Mouse (Mus musculus) adrenal gland, postnatal 10 days (tissue): ENCODE data around the gene Pa2g4. TPM values are rescaled to one million over a fixed set of nuclear protein-coding genes. Genes with fewer than 3 reads are reported as not detected.
A peak's percentile ranks its signal among the peaks of the same experiment; 100 is the strongest.

Source experiments
- DNase-seq: peaks from one replicate; pipeline ENCODE4 v3.0.0; 2021; ENCODE audit warnings: mixed read lengths
- total RNA-seq, 2 experiments: library from RNA; stranded (reverse); gene quantifications; 2 replicates each; pipeline ENCODE4 v1.2.3; 2021

The Pa2g4 gene
- total RNA-seq, 2 experiments from 2014 or later = 85.1 to 90.9 TPM

DNA sequence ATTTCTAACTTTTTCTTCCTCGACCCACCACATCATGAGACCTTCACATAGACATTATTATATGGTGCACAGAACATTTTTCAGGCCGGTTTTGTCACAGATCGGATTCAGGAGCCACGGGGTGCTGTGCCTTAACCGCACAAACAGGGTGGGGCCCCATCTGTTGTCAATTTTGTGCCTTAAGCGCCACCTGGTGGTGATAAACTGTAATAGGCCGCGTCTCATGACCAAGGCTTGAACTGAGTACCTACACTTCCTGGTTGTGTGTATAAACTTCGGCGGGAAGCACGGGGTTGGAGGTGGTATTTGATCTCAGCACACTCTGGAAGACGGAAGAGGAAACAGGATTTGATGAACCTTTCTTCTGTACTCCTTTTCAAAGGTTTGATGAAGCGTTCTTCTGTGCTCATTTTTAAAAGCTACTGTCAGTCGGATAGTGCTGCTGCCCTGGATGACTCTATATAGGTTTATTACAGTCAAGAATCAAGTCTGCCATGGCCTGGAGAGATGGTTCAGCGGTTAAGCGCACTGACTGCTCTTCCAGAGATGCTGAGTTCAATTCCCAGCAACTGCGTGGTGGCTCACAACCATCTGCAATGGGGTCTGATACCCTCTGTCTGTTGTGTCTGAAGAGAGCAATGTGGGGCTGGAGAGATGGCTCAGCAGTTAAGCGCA, 29.4 kb downstream of the Pa2g4 start:
- DNase-seq = peak; percentile 87

DNA sequence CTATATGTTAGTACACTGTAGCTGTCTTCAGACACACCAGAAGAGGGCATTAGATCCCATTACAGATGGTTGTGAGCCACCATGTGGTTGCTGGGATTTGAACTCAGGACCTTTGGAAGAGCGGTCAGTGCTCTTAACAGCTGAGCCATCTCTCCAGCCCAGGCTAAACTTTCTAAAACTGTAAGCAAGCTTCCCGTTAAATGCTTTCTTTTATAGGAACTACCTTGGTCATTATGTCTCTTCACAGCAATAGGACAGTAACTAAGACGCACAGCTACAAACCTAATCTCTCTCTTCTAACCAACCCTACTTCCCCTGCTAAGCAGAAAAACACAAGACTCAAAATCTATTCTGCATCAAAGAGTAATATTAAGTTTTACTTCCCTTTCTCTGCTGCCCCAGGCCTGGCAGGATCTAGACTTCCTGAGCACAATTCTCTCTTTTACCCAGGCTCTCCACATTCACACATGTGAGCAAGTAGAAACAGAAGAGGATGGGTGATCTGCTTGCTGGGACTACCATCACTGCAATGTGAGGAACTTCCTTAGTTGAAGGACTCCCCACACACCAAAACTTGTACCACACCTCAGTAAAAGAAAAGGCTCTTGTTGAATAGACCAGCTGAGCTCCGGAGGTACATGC, 30.0 kb downstream of the Pa2g4 start:
- no peak for DNase-seq

DNA sequence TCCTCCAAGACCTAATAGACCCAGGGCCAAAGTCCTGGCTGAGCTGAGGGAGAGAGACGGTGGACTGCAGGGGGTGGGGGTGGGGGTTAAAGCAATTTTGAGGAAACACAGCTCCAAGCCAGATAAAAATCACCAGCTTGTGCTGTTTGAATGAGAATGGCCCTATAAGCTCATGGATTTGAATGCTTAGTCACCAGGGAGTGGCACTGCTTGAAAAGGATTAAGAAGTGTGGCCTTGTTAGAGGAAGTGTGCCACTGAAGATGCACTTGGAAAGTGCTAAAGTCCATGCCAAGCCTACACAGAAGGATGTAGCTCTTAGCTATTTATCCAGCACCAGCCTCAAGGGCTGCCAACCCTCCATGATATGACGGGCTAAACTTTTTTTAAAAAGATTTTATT, 30.6 kb downstream of the Pa2g4 start:
- DNase-seq = no peak

DNA sequence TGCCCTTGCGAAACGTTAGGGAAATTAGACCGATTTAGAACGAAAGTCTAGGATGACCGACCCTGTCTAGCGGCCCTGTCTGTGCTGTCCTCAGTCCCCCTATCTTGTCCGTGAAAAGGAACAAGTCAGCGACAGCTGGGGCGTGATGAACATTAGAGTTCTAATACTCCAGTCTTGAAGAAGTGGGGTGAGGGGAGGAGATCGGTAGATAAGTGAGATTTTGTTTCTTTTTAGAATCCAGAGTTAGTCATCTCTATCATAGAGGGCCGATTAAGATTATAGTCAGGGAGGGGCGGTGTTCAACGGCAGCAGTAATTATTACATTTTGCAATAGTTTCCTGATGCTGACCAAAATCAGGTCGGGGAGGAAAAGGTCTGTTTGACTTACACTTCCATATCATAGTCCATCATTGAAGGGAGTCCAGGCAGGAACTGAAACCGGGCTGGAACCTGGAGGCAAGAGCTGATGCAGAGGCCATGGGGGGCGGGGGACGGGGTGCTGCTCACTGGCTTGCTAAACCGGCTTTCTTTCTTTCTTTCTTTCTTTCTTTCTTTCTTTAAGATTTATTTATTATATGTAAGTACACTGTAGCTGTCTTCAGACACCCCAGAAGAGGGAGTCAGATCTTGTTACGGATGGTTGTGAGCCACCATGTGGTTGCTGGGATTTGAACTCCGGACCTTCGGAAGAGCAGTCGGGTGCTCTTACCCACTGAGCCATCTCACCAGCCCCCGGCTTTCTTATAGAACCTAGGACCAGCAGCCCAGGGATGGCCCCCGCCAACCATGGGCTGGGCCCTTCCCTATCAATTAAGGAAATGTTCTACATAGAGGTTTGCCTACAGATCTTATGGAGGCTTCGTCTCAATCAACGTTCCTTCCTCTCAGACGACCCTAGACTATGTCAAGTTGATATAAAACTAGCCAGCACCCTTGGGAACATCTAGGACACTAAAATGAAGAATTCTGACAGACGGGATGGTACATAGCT, 39.1 kb downstream of the Pa2g4 start:
- DNase-seq = no peak

DNA sequence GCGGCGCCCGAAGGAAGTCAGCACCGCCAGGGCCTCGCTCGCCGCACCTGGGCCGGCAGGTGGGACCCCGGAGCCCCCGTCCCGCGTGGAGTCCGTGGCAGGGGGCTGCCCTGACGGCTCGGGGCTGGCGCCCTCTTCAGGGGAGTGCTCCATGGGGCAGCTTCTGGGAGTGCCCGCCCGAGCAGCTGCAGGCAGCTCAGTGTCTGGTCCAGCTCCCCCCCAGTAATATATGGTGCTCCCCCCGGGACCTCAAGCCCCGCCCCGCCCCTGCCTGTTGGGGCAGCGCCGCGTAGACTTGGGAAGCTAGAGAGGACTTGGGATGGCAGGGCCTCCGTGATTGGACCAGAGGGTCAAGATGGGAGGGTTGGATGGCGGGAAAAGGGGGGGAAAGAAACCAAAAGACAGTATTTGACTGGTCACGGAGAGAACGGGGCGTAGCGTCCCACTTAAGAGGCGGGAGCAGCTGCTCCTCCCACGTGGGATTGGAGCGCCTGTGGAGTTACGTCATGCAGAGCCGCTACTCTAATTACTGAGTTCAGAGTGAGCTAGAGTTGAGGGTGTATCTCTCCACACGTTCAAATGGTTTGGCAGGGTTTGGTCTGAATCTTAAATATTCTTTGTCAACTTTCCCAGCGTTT, 40.0 kb downstream of the Pa2g4 start, which contains the start of gene Esyt1:
Gene Esyt1, minus strand, starts transcription at position 201 of the 638 bp plus-strand sequence.
- peak; percentile 93 for DNase-seq

DNA sequence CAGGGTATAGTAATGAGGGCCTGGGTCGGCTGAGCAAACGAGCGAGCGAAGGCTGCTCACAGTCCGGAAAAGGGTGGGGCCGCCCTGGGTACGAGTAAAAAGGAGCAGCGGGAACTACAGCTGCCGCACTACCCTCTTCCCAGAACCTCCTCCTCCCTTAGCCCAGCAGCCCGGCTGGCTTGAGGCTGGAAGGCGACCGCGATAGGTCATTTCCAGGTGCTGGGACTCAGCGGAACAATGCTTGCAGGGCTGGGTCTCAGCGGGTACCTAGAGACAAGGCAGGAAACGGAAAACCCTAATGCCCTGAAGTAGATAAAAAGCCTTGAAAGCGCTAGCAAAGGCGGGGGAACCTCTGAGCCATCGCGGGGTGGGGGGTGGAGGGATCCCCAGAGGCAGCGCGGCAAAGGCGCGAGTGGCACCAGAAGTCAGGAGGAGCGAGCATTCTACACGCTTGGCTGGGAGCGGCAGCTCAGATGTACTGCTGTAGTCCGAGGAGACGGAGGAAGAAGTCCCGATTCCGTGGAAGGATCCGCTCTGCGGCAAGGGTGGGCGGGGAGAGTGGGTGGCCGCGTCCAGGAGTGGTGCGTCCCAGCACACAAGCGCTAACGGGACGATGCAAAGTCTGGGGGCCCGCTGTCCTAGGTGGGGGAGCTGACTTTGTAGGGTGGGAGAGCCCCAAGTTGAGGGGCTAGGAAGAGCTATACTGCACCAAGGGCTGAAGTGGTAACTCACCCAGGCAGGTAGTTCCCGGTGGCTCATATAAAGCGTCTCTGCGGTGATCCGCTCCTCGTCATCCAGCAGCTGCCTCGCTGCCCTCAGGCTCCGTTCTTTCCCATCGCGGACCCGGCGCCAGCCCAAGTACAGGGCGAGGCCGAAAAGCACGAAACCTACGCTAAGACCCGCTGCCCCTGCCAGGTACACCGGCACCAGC, 40.8 kb downstream of the Pa2g4 start:
- DNase-seq = peak; percentile 66

DNA sequence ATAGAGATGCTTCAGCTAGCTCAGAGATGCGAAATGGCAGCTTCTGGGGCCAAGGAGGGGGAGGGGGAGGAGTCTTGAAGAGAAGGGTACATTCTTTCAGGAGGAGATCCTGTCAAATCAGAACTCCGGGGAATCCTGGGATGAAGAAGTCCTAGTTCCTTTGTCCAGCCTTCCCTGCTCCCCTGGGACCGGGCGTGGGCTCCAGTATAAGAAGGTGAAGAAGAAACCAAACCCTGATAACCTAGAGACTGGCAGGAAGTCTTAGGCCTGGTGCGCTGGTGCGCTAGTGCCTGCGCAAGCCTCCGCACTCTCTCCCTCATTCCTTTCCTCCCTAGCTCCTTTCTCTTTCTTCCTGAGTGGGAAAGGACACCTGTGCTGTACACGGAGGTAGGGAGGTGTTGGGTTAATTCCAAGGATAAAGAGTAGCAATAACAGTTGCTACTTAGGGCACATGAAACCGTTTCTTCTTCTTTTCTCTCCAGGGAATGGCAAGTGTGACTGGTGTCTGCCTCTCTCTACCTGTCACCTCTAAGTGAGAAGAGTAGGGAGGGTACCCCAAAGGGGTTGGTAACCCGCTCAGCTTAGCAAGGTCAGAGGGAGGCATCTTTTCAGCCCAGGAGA, 41.6 kb downstream of the Pa2g4 start:
- no peak for DNase-seq

DNA sequence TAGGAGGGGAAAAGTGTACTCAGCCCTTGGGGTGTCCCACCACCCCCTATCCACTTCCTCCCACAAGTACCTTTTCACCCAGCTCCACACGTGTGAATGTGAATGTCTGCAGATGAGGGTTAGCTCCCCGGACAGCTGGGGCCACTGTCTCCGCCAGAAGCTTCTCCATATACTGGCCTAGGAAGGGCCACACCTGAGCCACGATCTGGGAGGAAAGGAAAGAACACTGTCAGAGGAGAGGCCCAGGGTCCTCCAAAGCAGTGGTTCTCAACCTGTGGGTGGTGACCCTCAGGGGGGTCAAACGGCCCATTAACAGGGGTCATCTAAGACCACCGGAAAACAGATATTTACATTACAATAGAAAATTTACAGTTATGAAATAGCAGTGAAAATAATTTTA, 43.4 kb downstream of the Pa2g4 start:
- DNase-seq = no peak

DNA sequence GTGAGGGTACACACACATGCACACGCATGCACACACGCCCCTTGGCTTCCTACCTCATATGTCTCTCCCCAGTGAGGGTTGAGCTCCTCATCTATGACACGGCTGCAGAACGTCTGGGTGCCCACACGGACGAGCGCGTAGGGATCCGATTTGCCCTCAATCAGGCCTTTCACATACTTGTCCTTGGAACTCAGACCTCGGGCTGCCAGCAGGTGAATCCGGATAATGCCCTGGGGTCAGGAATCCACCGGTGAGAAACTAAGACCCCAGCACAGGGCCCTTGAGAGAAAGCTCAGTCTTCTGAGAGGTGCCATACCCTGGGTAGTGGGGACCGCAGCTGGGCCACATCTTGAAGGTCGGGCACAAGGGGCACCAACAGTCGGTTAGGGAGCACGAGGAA, 45.2 kb downstream of the Pa2g4 start:
- DNase-seq = no peak

DNA sequence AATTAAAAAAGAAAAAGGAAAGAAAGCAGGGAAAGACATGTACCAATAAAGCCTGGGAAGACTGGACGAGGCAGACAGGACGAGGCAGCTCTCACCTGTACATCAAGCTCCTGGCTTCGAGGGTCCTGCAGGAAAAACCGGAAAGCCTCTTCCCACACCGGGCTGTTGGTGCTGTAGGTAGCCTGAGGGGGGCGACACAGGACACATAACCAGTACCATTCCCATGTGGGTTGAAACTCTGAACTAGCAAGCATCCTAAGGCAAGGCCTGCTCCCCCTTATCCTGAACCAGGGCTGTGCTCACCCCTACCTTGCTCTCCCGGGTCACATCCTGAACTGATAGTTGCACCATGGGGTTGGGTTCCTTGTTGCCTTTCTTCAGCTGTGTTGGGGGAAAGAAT, 47.0 kb downstream of the Pa2g4 start:
- DNase-seq = peak; percentile 65

DNA sequence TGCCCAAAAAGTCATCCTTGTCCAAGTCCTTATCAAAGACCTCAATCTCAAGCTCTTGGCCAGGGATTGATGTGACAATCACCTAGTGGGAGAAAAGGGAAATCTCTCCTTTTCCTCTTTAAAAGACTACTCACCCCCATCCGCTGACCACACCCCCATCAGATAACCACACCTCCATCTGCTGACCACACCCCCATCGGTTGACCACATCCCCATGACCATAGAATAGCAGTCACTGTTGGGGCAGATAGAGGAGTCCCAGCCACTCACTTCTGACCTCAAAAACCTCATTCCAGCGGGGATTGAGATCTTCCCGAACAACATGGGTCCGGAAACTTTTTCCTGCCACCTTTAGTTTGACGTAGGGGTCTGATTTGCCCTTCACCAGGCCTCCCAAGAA, 49.1 kb downstream of the Pa2g4 start:
- peak; percentile 29 for DNase-seq

DNA sequence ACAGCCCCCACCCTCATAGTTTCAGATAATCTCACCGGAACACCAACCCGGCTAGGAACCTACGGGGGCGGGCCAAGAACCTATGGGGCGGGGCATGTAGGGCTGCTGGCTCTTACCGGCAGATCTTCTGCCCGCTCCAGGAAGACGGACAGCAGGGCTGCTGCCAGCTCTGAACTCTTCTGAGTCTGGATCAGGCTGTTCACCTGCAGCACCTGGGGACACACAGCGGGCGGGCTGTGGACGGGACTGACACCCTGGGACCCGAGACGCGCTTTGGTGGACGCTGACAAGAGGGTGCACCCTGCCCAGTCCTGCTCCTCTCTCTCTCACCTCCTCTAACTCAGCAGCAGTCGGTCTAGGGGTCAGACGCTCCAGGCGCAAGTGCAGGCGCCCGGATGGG, 49.8 kb downstream of the Pa2g4 start:
- no peak for DNase-seq

DNA sequence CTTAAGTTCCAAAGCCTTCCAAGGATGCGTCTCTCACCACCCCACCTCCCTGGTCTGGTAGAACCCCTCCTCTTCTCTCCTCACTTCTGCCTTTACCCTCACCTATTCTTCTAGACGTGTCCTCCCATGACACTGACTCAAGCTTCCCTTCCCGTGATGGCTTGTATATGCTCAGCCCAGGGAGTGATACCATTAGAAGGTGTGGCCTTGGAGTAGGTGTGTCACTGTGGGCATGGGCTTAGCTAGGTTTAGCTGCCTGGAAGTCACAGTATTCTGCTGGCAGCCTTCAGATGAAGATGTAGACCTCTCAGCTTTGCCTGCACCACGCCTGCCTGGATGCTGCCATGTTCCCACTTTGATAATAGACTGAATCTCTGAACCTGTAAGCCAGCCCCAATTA, 50.7 kb downstream of the Pa2g4 start:
- DNase-seq = no peak

DNA sequence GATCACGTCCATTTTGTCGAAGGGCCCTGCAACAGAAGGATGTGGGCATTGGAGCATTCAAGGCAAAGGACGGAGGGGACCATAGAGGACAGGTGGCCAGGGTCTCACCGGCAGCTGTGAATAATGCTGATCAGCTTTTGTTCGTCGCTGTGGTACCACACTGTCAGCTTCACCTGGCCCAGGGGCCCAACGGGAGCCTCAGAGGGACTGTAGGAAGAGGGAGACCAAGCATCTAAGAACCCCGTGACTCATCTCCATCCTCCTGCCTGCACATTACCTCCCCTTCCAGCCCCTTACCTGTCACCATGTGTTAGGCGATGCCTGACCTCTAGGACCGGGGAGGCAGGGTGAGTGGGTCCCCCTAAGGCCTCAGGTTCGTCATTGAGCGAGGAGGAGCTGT, 54.0 kb downstream of the Pa2g4 start:
- DNase-seq = no peak

DNA sequence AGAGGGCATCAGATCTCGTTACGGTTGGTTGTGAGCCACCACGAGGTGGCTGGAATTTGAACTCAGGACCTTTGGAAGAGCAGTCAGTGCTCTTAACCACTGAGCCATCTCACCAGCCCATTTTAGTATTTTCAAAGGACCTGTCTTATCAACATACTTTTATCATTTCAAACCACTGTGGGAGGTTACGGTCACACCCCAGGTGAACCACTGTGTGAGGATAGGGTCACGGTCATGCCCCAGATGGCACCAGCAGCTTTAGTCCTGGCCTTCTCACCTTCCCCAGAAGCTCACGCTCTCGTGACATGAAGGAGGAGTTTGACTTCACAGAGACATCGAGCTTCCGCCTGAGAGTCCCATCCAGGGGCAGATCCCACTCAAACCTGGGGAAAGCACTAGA, 54.6 kb downstream of the Pa2g4 start:
- no peak for DNase-seq

DNA sequence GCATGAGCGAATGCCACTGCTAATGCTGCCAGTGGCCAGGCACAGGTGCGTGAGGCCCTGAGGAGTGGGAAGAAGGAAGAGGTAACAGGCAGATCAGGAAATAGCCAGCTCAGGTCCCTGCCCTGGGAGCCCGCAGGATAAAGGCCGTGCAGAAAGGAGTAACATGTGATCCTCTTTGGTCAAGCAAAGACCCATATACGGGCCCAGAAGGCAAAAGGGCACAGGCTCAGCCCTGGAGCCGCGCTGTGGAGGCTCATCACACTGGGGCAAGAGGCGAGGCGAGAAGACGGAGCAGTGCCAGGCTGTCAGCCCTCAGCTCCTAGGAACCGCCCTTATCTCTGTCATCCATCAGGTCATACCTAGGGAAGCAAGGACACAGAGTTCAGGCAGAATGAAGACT, 55.5 kb downstream of the Pa2g4 start:
- no peak for DNase-seq

DNA sequence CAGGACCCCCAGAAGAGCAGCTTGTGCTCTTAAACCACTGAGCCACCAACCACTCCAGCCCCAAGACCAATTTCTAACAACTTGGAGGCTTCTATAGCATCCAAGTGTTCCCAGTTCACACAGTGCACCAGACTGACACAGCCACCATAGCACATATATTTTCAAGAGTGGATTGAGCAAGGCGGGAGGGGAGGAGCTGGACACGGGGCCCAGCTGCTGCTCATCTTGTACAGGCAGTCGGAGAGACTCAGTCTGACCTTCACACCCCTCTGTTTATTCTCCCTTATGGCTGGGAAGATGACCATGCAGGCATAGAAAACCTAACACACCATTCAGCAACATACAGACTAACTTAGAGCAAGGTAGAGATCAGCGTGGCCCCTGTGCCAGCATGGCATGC, 56.0 kb downstream of the Pa2g4 start:
- no peak for DNase-seq

DNA sequence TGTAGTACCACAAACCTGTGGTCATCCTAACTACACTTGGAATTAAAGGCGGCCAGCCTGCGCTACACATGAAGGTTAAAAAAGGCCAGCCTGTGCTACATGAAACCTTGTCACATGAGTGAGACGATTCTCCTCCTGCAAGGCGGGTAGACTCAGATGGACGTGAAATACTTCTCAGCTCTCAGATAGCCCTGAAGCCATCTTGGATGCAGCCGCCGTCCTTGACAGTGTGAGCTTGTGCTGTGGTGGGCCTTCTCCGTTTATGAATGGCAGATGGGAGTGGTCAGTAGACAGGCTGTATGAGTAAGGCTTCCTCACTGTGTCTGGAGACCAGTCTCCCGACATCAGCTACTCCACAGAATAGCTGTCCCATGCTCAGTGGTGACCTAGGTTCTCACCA, 56.6 kb downstream of the Pa2g4 start:
- DNase-seq = no peak

DNA sequence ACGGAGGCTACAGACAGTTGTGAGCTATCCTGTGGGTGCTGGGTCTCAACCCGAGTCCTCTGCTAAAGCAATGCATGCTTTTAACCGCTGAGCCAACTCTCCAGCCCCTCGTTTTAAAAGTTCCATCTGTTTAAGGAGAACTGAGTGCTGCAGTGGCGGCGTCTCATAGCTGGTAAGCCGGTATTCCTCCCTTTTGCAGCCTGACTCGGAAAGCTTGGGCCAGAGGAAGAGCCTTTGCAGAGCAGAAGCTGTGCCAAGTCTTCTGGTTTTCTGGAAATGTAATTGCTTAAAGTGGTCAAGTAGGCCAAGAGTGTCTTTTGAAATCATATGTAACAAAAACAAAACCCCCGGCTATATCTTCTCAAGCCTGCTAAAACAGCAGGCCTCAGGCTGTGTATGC, 57.5 kb downstream of the Pa2g4 start:
- DNase-seq = no peak
